Mouse (Mus musculus): ENCODE results near the gene Gpr137c.
A peak's percentile ranks its signal among the peaks of the same experiment; 100 is the strongest.

Gpr137c gene

GRCm38 (mm10) chr14:45303939-45304338 is 84.4 kb downstream of the Gpr137c start:
- no peak for DNase-seq (ENCODE audit: low spot score)

- DNase-seq (ENCODE audit: low spot score), result no peak
Measured at GRCm38 (mm10) chr14:45304389-45304788, 84.9 kb downstream of the Gpr137c start.

- DNase-seq (ENCODE audit: low spot score), result no peak
Measured at GRCm38 (mm10) chr14:45305852-45306251, 86.3 kb downstream of the Gpr137c start.

- no peak for DNase-seq (ENCODE audit: low spot score)
Measured at GRCm38 (mm10) chr14:45307630-45308328, 88.3 kb downstream of the Gpr137c start.

GRCm38 (mm10) chr14:45309646-45310045 is 90.1 kb downstream of the Gpr137c start:
- DNase-seq (ENCODE audit: low spot score), result no peak

GRCm38 (mm10) chr14:45310101-45310500 is 90.6 kb downstream of the Gpr137c start:
- no peak for DNase-seq (ENCODE audit: low spot score)

- no peak for DNase-seq (ENCODE audit: low spot score)
Measured at GRCm38 (mm10) chr14:45316927-45317326, 97.4 kb downstream of the Gpr137c start.

- DNase-seq (ENCODE audit: low spot score), result peak; percentile 62
Measured at GRCm38 (mm10) chr14:45317921-45318411, 98.4 kb downstream of the Gpr137c start.

GRCm38 (mm10) chr14:45318426-45319236 is 99.1 kb downstream of the Gpr137c start, which contains the start of gene Ero1l:
Gene Ero1l (minus strand): TSS chr14:45318771.
- DNase-seq (ENCODE audit: low spot score), result peak; percentile 87

- DNase-seq (ENCODE audit: low spot score), result no peak
Measured at GRCm38 (mm10) chr14:45319237-45319610, 99.7 kb downstream of the Gpr137c start.

GRCm38 (mm10) chr14:45320111-45320510 is 100.6 kb downstream of the Gpr137c start:
- no peak for DNase-seq (ENCODE audit: low spot score)

- no peak for DNase-seq (ENCODE audit: low spot score)
Measured at GRCm38 (mm10) chr14:45321067-45321466, 101.5 kb downstream of the Gpr137c start.

GRCm38 (mm10) chr14:45321622-45322021 is 102.1 kb downstream of the Gpr137c start:
- no peak for DNase-seq (ENCODE audit: low spot score)

GRCm38 (mm10) chr14:45322450-45322849 is 102.9 kb downstream of the Gpr137c start:
- DNase-seq (ENCODE audit: low spot score), result no peak

GRCm38 (mm10) chr14:45323320-45323719 is 103.8 kb downstream of the Gpr137c start:
- no peak for DNase-seq (ENCODE audit: low spot score)

- no peak for DNase-seq (ENCODE audit: low spot score)
Measured at GRCm38 (mm10) chr14:45325471-45325870, 106.0 kb downstream of the Gpr137c start.

GRCm38 (mm10) chr14:45328072-45328713 is 108.7 kb downstream of the Gpr137c start:
- no peak for DNase-seq (ENCODE audit: low spot score)

GRCm38 (mm10) chr14:45329018-45329588 is 109.6 kb downstream of the Gpr137c start:
- DNase-seq (ENCODE audit: low spot score), result no peak

- peak; percentile 97 for DNase-seq (ENCODE audit: low spot score)
Measured at GRCm38 (mm10) chr14:45329589-45330181, 110.2 kb downstream of the Gpr137c start, which contains the start of gene Psmc6. Gene Psmc6 (plus strand): TSS chr14:45329788.

All from embryo, embryonic 10.5 days (tissue).